Mouse (Mus musculus): ENCODE measurements around the gene Auts2.

- TF ChIP-seq POLR2A (IDR thresholded peaks at IDR 0.05; ENCODE audit: low read depth, low read length) (no peak), CTCF (IDR thresholded peaks at IDR 0.05; ENCODE audit: extremely low read depth, insufficient read length, insufficient replicate concordance, low read depth, low read length) (no peak)
These were observed 942.6 kb downstream of the Auts2 start for GRCm38 (mm10) chr5:131600325-131601125.

All from small intestine, adult 2 months (tissue).